Mouse (Mus musculus) liver, embryonic 11.5 days (tissue): ENCODE measurements around the gene Mpped2. TPM values are rescaled to one million over a fixed set of nuclear protein-coding genes. Genes with fewer than 3 reads are reported as not detected.

Experiments used
- ATAC-seq: fragments of 200-750 bp; cut with Nextera tagmentation; replicated peaks from 2 replicates; pipeline ENCODE4 v1.8.0; 2017; ENCODE audit warnings: moderate number of reproducible peaks, mild to moderate bottlenecking, moderate TSS enrichment, moderate library complexity; ENCODE audit not compliant: low FRiP score
- DNase-seq: peaks from one replicate; pipeline ENCODE4 v3.0.0-alpha.2; 2017; ENCODE audit warnings: low spot score
- H3K27ac ChIP-seq: fragments of 300-500 bp; sonication (generic); 2 replicates; pipeline ENCODE4 v1.5.1; 2014; ENCODE audit warnings: mild to moderate bottlenecking, low read depth, low read length, control low read depth
- H3K27me3 ChIP-seq: fragments of 300-500 bp; sonication (generic); replicated peaks from 2 replicates; pipeline ENCODE4 v1.6.1; 2014; ENCODE audit warnings: low read length, mixed read lengths; ENCODE audit not compliant: control insufficient read depth, insufficient read depth
- H3K36me3 ChIP-seq: fragments of 300-500 bp; sonication (generic); 2 replicates; pipeline ENCODE4 v1.6.1; 2014; ENCODE audit warnings: mild to moderate bottlenecking, low read length, moderate library complexity, mixed read lengths; ENCODE audit not compliant: control insufficient read depth, insufficient read depth
- H3K4me1 ChIP-seq: fragments of 300-500 bp; sonication (generic); replicated peaks from 2 replicates; pipeline ENCODE4 v1.6.1; 2014; ENCODE audit warnings: low read length, mixed read lengths; ENCODE audit not compliant: control insufficient read depth, insufficient read depth
- H3K4me2 ChIP-seq: fragments of 300-500 bp; sonication (generic); 2 replicates; pipeline ENCODE4 v1.6.1; 2014; ENCODE audit warnings: mild to moderate bottlenecking, control low read depth, moderate library complexity
- H3K4me3 ChIP-seq: fragments of 300-500 bp; sonication (generic); 2 replicates; pipeline ENCODE4 v1.5.1; 2014; ENCODE audit warnings: low read depth, low read length, control low read depth
- H3K9ac ChIP-seq: fragments of 300-500 bp; sonication (generic); 2 replicates; pipeline ENCODE4 v1.6.1; 2014; ENCODE audit warnings: low read depth, low read length, control low read depth
- H3K9me3 ChIP-seq: fragments of 300-500 bp; sonication (generic); 2 replicates; pipeline ENCODE4 v1.6.1; 2016; ENCODE audit warnings: low read length, inconsistent platforms, mixed read lengths; ENCODE audit not compliant: control insufficient read depth
- WGBS: fragments of 180-500 bp; shearing (Covaris S2); extraction: QIAGEN DNeasy Blood & Tissue Kit; methylation state at CpG from one replicate; pipeline ENCODE4 v1.1.7; 2014; 5-methylcytosine and 5-hydroxymethylcytosine counted together
- polyA plus RNA-seq: library from polyadenylated mRNA; unstranded; fragments of >200 nt; fragmentation: Nextera tagmentation; extraction: Ambion mirVana; gene quantifications from 2 replicates; pipeline ENCODE4 v1.2.1, GENCODE M21; 2014

The Mpped2 gene
- polyA plus RNA-seq, 1 experiment from 2014 or later, result 24.7 TPM

DNA sequence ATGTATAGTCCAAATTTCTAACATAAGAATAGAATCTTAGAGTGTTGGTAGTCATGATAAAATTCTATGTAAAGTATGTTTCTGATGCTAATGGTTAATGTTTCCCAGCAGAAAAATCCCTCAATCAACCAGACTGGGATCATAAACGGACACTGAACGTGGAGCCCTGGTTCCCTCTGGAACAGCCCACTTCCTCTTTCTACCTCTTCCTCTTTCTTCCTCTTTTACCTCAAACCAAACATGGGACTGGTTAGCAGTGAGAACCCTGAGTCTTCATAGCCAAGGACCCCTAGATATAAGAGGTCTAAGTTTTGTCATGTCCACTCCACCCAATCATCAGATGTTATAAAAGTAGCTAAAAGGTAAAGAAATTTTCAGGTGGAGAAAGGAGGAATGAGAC is 132.4 kb downstream of the Mpped2 start:
- WGBS, result 18% methylated on average over 2 of the region's 2 CpGs
- H3K27ac ChIP-seq, result no peak overlapping the region
- H3K36me3 ChIP-seq, result no peaks in the 10 kb centered on the region
- H3K9ac ChIP-seq, result no peak overlapping the region
- no peaks in the 10 kb centered on the region for H3K4me1 ChIP-seq
- H3K27me3 ChIP-seq, result no peaks in the 10 kb centered on the region
- ATAC-seq (no peak), DNase-seq (no peak)
- no peak overlapping the region for H3K4me2 ChIP-seq
- H3K9me3 ChIP-seq, result no peaks in the 10 kb centered on the region
- no peak overlapping the region for H3K4me3 ChIP-seq

DNA sequence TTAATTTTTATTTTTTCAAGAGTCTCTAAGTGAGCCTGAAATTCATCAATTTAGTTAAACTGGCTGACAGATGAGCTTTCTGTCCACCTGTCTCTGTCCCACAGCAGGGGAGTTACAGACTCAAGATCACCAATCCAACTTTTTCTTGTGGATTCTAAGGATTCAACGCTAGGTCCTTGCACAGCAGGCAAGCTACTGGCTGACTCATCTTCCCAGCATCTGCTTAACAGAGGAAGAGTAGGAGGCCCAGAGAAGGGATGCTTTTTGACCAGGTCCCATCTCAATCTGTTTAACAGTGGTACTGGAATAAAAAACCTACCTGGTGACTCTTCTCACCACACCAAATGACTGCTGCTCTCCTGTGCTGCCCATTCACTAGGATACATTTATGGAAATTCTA is 133.0 kb downstream of the Mpped2 start:
- Histone ChIP-seq H3K9me3 (no peaks in the 10 kb centered on the region), H3K4me3 (no peak overlapping the region), H3K4me1 (no peaks in the 10 kb centered on the region), H3K27ac (no peak overlapping the region), H3K36me3 (no peaks in the 10 kb centered on the region), H3K27me3 (no peaks in the 10 kb centered on the region), H3K9ac (no peak overlapping the region), H3K4me2 (no peak overlapping the region)
- DNase-seq (no peak), ATAC-seq (no peak)
- WGBS, result 76% methylated on average over 1 of the region's 1 CpGs

DNA sequence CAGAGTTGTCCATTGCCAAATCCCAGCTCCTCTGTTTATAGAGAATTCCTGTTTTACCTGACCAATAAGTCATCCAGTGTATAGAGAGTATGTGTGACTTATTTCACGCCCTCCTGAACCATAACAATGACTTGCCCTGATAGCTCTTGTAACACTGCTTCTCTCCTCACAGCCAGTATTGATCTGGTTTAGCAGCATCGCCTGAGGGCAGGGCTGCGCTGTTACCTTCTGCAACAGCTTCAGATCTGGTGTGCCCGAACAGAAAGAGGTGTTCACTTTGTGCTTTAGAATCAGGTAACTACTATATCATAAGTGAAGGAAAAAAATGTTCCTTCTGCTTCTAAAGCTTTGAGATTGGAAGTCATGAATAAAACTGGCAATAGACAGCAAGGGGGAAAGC is 133.7 kb downstream of the Mpped2 start:
- no peaks in the 10 kb centered on the region for H3K4me1 ChIP-seq
- no peak overlapping the region for H3K9ac ChIP-seq
- no peak for DNase-seq
- H3K4me3 ChIP-seq, result no peak overlapping the region
- H3K27ac ChIP-seq, result no peak overlapping the region
- no peaks in the 10 kb centered on the region for H3K36me3 ChIP-seq
- H3K9me3 ChIP-seq, result no peaks in the 10 kb centered on the region
- ATAC-seq, result no peak
- no peak overlapping the region for H3K4me2 ChIP-seq
- no peaks in the 10 kb centered on the region for H3K27me3 ChIP-seq
- WGBS, result 81% methylated on average over 4 of the region's 4 CpGs

DNA sequence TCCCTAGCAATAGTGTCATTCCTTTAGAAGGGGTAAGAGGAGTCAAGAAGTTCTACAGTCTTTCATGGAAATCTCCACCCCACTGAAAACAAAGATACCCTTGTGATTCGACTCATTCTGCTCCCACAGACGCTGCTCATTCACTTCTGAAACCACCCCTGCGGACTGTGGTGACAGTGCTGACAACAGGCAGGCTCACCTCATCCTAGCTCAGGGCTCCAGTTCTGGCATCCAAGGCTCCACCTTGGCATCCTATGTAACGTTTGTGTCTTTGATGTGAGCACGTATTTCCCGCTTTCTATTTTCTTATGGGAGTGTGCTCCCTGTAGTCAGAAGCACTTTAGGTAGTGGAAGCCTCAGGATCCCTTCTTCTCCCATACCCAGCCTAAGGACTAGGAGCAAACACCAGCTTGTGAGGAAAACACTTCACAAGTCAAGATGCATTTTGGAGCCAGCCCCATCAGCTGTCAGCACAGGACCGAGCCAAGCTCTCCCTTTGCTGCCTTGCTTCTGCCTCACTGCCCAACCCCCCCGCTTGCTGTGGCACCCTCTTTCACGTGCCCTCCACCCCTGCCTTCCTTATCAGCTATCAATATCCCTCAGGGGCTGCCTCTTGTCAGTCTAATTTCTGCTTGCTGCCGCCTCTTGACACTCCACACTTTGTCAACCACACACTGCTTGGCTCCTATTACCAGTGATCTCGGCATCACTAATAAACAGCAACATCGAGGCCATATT is 135.7 kb downstream of the Mpped2 start:
- Histone ChIP-seq H3K9me3 (no peaks in the 10 kb centered on the region), H3K27ac (no peak overlapping the region), H3K4me2 (no peak overlapping the region), H3K9ac (no peak overlapping the region), H3K36me3 (no peaks in the 10 kb centered on the region), H3K27me3 (no peaks in the 10 kb centered on the region), H3K4me3 (no peak overlapping the region), H3K4me1 (no peaks in the 10 kb centered on the region)
- WGBS, result 51% methylated on average over 12 of the region's 12 CpGs
- ATAC-seq, result no peak
- no peak for DNase-seq

DNA sequence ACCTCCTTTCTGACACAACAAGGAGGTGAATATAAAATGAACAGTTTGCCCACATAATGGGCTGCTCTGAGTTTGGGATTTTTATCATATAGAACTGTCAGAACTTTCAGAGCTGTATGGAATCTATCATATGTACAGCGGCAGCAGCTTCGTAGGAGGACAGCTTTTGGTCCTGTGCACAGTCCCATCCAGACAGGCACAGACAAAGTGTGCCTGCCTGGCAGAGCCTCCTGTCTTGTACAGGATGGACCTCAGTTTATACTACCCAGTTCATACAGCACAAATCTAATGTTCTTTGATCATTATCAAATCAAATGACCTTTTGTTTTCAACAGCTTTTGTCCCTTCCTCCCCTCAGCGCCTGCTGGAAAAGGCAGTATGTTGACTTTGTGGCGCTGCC is 136.4 kb downstream of the Mpped2 start:
- Histone ChIP-seq H3K4me2 (no peak overlapping the region), H3K4me1 (no peaks in the 10 kb centered on the region), H3K4me3 (no peak overlapping the region), H3K9ac (no peak overlapping the region), H3K27me3 (no peaks in the 10 kb centered on the region), H3K36me3 (no peaks in the 10 kb centered on the region), H3K27ac (no peak overlapping the region), H3K9me3 (no peaks in the 10 kb centered on the region)
- WGBS, result 63% methylated on average over 4 of the region's 4 CpGs
- DNase-seq (no peak), ATAC-seq (no peak)

DNA sequence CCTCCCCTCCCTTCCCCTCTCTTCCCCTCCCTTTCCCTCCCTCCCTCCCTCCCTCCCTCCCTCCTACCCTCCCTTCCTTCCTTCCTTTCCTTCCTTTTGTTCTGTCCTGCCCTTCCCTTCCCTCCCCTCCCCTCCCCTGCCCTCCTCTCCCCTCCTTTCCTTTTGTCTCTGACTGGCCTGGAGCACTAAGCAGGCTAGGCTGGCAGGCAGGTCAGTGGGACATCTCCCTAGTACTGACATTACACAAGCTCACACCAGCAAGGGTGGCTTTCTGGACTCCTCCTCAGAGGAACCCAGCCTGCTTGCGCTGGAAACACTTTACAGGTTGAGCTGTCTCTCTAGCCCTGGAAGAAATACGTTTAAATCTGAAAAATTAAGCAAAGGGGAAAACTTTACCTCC is 139.5 kb downstream of the Mpped2 start:
- Histone ChIP-seq H3K36me3 (no peaks in the 10 kb centered on the region), H3K4me2 (no peak overlapping the region), H3K4me3 (no peak overlapping the region), H3K9ac (no peak overlapping the region), H3K27me3 (no peaks in the 10 kb centered on the region), H3K9me3 (no peaks in the 10 kb centered on the region), H3K4me1 (no peaks in the 10 kb centered on the region), H3K27ac (no peak overlapping the region)
- WGBS, result 73% methylated on average over 2 of the region's 2 CpGs
- ATAC-seq (no peak), DNase-seq (no peak)

DNA sequence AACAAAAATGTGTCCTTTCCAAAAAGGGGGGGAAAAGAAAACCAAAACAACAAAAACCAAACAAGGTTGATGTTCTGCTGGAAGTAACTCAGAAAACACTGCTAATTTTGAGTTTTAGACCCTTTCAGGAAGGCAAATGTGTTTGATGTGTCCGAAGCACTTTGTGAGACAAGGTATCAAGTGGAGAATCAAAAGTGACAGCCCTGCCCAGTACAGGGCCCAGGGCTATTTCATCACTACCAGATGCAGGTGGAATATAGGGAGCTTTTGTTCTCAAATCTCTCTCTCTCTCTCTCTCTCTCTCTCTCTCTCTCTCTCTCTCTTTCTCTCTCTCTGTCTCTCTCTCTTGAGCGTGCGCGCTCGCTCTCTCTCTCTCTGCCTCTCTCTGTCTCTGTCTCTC is 140.1 kb downstream of the Mpped2 start:
- Histone ChIP-seq H3K27ac (no peak overlapping the region), H3K9ac (no peak overlapping the region), H3K4me2 (no peak overlapping the region), H3K9me3 (no peaks in the 10 kb centered on the region), H3K4me1 (no peaks in the 10 kb centered on the region), H3K4me3 (no peak overlapping the region), H3K27me3 (no peaks in the 10 kb centered on the region), H3K36me3 (no peaks in the 10 kb centered on the region)
- no peak for ATAC-seq
- WGBS, result 75% methylated on average over 5 of the region's 5 CpGs
- DNase-seq, result no peak

DNA sequence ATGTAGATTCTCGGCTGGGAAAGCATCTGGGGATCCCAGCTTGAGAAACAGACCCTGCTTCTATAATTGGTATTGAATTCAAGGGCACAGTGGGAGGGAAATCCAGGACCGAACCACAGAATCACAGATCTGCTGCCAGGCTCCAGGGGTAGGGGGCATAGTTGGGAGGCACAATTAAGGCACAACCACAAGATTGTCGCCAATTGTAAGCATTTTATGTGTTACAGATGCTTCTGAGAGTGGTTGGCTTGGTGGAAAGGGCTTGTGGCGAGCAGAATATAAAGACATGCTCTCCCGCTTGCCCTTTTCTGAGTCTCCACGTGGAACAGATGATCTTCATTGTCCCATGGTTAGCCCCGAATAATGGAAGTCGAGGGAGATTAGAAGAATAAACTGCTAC is 142.3 kb downstream of the Mpped2 start:
- no peak for DNase-seq
- Histone ChIP-seq H3K27me3 (no peaks in the 10 kb centered on the region), H3K4me1 (no peaks in the 10 kb centered on the region), H3K36me3 (no peaks in the 10 kb centered on the region), H3K4me3 (no peak overlapping the region), H3K9me3 (no peaks in the 10 kb centered on the region), H3K4me2 (no peak overlapping the region), H3K9ac (no peak overlapping the region), H3K27ac (no peak overlapping the region)
- no peak for ATAC-seq
- 78% methylated on average over 8 of the region's 8 CpGs for WGBS

DNA sequence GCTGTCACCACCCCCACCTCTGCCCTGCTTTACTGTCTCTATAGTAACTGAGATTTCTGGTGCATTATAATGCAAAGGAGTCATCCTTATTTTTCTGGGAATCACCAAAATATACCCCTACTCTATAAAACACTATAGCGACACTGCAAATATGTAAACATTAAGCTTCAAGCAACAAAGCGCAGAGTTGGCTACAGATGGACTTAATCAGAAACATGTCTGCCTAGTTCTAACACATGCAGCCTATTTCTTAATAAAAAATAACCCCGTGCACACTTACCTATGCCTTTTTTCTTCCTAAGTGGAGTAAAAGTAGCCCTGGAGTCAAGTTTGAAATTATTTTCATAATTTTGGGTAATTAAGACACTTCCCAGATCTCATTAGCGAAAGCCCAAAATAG is 144.2 kb downstream of the Mpped2 start:
- Histone ChIP-seq H3K27me3 (no peaks in the 10 kb centered on the region), H3K4me2 (no peak overlapping the region), H3K9me3 (no peaks in the 10 kb centered on the region), H3K4me1 (no peaks in the 10 kb centered on the region), H3K27ac (no peak overlapping the region), H3K9ac (no peak overlapping the region), H3K4me3 (no peak overlapping the region), H3K36me3 (no peaks in the 10 kb centered on the region)
- WGBS, result 86% methylated on average over 4 of the region's 4 CpGs
- DNase-seq, result no peak
- ATAC-seq, result no peak
